Mouse (Mus musculus) C2C12 (cell line): Measurements from ENCODE around the gene Rpl3l. TPM values are rescaled to one million over a fixed set of nuclear protein-coding genes. Genes with fewer than 3 reads are reported as not detected.

Experiments used
- H3K27me3 ChIP-seq: one replicate; pipeline ENCODE4 v1.6.1; 2011; ENCODE audit not compliant: control insufficient read depth, insufficient read depth, insufficient read length
- H3K36me3 ChIP-seq: one replicate; pipeline ENCODE4 v1.6.1; 2011; ENCODE audit not compliant: control insufficient read depth, insufficient read depth
- H3K4me3 ChIP-seq: one replicate; pipeline ENCODE4 v1.5.1; 2011; ENCODE audit warnings: mild to moderate bottlenecking, control low read depth; ENCODE audit not compliant: poor library complexity, insufficient read depth, severe bottlenecking
- H3K79me2 ChIP-seq: one replicate; pipeline ENCODE4 v1.6.1; 2011; ENCODE audit not compliant: control insufficient read depth, insufficient read depth
- H3K79me3 ChIP-seq: one replicate; pipeline ENCODE4 v1.6.1; 2011; ENCODE audit warnings: low read depth, control low read depth
- H3ac ChIP-seq: one replicate; pipeline ENCODE3; 2011; ENCODE audit warnings: low read depth; ENCODE audit not compliant: control insufficient read depth, insufficient read length
- CEBPB ChIP-seq: IDR thresholded peaks from one replicate; pipeline ENCODE4 v1.6.1; 2011; ENCODE audit warnings: low read depth, mild to moderate bottlenecking, control low read depth, moderate library complexity
- CTCF ChIP-seq: IDR thresholded peaks from one replicate; pipeline ENCODE4 v1.5.1; 2011; ENCODE audit not compliant: control insufficient read depth, insufficient read depth, insufficient read length
- FOSL1 ChIP-seq: IDR thresholded peaks from one replicate; pipeline ENCODE4 v1.8.0; 2011; ENCODE audit warnings: mild to moderate bottlenecking, low read length; ENCODE audit not compliant: poor library complexity, insufficient read depth, severe bottlenecking
- MAX ChIP-seq: IDR thresholded peaks from one replicate; pipeline ENCODE4 v1.6.1; 2011; ENCODE audit warnings: mild to moderate bottlenecking, control low read depth
- MYOD1 ChIP-seq: IDR thresholded peaks from one replicate; pipeline ENCODE4 v1.6.1; 2011; ENCODE audit warnings: low read depth; ENCODE audit not compliant: control insufficient read depth, insufficient read length
- MYOG ChIP-seq: IDR thresholded peaks from one replicate; pipeline ENCODE4 v1.6.1; 2011; ENCODE audit not compliant: control insufficient read depth, insufficient read length; ENCODE audit errors: extremely low read depth
- USF1 ChIP-seq: IDR thresholded peaks from one replicate; pipeline ENCODE4 v1.6.1; 2011; ENCODE audit warnings: low read depth, mild to moderate bottlenecking, control low read depth, moderate library complexity
- polyA plus RNA-seq: library from polyadenylated mRNA; unstranded; fragments of >200 nt; fragmentation: generic; extraction: Trizol; gene quantifications from one replicate; pipeline ENCODE4 v1.2.1, GENCODE M21; 2012; ENCODE audit warnings: missing spikeins

The Rpl3l gene
- polyA plus RNA-seq, 1 experiment = 0.06 TPM

DNA sequence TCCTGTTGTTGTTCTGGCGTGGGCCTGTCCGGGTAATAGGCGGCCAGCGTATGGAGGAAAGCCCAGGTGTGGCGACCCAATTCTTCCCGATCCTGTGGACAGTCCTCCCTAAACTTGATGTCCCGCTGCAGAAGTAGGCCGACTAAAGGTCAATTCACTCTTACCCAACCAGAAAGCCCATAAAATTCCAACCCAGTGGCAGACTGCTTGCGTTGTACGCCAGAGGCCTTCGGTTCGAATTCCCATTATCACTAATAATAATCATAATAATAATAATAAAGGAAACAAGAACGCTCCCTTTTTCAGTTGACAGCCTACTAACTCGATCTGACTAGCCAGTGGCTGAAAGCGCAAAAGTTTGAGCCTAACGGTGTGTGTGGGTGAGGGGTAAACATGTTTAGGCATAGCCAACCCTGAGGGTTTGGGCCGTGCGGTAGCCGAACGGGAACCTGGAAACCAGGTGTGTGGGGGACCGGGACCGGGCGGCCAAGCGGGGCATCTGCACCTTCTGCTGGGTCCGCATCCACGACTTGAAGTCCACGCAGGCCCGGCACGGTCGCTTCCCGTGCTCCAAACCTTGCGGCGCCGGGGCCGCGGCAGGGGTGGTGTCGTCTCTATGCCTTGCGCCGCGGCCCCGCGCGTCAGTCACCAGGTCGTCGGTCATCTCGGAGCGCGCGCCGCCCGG is 32.2 kb upstream of the Rpl3l start:
- Histone ChIP-seq H3K27me3 (no peaks in the 10 kb centered on the region), H3ac (peak overlapping the region; percentile 90), H3K79me2 (peaks cover 16% of the 10 kb centered on the region), H3K4me3 (peak overlapping the region; percentile 87), H3K36me3 (peaks cover 14% of the 10 kb centered on the region), H3K79me3 (peaks cover 1% of the 10 kb centered on the region)
- TF ChIP-seq MYOD1 (no peak), MYOG (no peak), MAX (no peak), FOSL1 (no peak), CEBPB (no peak), USF1 (no peak), CTCF (no peak)

DNA sequence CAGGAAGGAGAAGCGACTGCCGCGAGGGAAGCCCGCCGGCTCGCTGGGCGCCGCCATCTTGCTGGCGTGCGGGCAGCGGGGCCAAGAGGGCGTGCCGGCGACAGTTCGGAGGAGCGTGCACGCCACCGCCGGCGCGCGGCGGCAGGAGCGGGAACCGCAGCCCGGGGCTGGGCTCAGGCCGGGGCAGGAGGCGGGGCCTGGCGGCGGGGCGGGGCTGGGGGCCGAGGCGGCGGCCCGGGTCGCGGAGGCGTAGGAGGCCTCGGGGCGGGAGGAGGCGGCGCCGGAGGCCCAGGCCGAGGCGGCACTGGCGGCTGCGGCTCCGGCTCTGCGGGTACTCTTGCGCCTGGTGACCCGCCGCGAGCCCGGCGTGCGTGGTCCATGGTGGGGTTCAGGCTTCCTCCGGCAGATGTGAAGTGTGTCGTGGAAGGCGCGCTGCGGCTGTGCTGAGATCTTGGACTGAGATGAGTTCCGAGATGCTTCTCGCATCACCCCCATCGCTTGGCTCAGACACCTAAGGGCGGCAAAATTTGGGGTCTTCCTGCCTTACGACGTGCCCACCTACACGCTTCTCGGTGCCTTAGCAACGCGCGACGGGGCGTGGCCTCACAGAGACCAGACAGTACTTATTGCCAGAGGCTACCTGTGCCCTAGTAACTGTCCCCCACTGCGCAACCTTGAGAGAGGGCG is 31.5 kb upstream of the Rpl3l start, which contains the start of the genes Gfer and Noxo1:
TSS of gene Gfer (minus strand) at position 146 of the 687 bp plus-strand sequence.
TSS of gene Noxo1 (plus strand) at position 224 of the 687 bp plus-strand sequence.
- peak; percentile 24 for TF ChIP-seq MAX
- no peak for TF ChIP-seq USF1
- TF ChIP-seq CEBPB = no peak
- peak; percentile 20 for TF ChIP-seq CTCF
- peak within 1 kb of the TSS; percentile 90 for H3ac ChIP-seq
- H3K27me3 ChIP-seq = no peaks in the 10 kb centered on the region
- peak within 1 kb of the TSS; percentile 87 for H3K4me3 ChIP-seq
- H3K79me2 ChIP-seq = peaks cover 16% of the 10 kb centered on the region
- H3K79me3 ChIP-seq = peaks cover 1% of the 10 kb centered on the region
- H3K36me3 ChIP-seq = peaks cover 18% of the 10 kb centered on the region

DNA sequence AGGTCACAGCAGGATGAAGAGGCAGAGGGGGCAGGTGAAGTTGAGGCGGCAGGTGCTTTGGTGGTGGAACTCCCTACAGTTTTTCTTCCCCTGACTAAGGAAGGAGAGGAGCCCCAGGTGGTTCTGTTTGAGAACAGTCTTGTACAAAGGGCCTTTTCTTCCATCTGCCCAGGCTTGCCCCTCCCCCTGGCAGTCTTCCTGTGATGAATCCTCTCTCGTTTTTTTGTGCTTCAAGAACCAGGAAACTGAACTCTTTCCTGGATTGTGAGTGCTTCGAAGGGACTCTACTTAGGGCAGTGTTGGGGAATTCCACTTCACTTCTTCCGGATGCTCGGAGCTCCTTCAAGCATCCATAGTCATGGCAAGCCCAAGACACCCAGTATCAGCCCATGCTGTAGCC is 29.6 kb upstream of the Rpl3l start:
- Histone ChIP-seq H3K36me3 (peaks cover 32% of the 10 kb centered on the region), H3K79me3 (peaks cover 1% of the 10 kb centered on the region), H3ac (no peak overlapping the region), H3K79me2 (peaks cover 16% of the 10 kb centered on the region), H3K4me3 (no peak overlapping the region), H3K27me3 (no peaks in the 10 kb centered on the region)
- TF ChIP-seq MYOD1 (no peak), MYOG (no peak), USF1 (no peak), CTCF (no peak), MAX (no peak), FOSL1 (no peak), CEBPB (no peak)

DNA sequence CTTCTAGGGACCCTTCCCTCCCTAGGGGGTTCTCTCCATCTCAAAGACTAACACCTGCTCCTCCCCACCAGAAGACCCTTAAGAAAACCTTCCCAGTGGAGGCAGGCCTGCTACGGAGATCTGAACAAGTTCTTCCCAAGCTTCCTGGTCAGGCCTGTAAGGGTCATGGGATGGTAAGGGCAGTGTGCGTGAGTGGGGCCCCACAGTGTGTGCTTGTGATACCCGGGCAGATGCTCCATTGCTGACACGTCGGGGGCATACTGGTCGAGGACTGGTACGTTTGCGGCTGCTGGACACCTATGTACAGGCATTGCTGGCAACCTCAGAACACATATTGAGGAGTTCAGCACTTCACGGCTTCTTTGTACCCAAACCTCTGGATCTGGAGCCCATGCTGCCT is 28.9 kb upstream of the Rpl3l start:
- no peak overlapping the region for H3ac ChIP-seq
- TF ChIP-seq FOSL1 (no peak), CTCF (no peak)
- H3K27me3 ChIP-seq = no peaks in the 10 kb centered on the region
- H3K4me3 ChIP-seq = no peak overlapping the region
- H3K79me2 ChIP-seq = peaks cover 16% of the 10 kb centered on the region
- H3K36me3 ChIP-seq = peaks cover 31% of the 10 kb centered on the region
- peaks cover 1% of the 10 kb centered on the region for H3K79me3 ChIP-seq

DNA sequence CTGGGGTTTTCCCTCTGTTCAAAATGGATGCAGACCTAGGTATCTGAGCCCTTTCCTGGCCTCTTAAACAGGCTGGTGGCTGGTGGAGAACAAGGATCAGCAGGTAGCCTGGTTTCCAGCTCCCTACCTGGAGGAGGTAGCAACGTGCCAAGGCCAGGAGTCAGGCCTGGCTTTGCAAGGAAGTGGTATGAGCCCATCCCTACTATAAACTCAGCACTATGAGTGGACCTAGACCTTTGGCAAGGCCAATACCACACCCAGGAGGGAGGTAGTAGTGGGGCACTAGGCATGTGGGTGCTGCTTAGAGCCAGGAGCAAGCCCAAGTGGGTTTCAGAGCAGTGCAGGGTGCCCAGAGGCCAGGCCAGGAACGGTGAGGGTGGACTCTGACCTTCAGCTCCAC is 28.1 kb upstream of the Rpl3l start:
- Histone ChIP-seq H3ac (no peak overlapping the region), H3K79me2 (peaks cover 13% of the 10 kb centered on the region), H3K27me3 (no peaks in the 10 kb centered on the region), H3K4me3 (no peak overlapping the region), H3K36me3 (peaks cover 38% of the 10 kb centered on the region), H3K79me3 (peaks cover under 1% of the 10 kb centered on the region)
- no peak for TF ChIP-seq FOSL1
- no peak for TF ChIP-seq MAX
- TF ChIP-seq MYOG = no peak
- no peak for TF ChIP-seq MYOD1
- TF ChIP-seq USF1 = no peak

DNA sequence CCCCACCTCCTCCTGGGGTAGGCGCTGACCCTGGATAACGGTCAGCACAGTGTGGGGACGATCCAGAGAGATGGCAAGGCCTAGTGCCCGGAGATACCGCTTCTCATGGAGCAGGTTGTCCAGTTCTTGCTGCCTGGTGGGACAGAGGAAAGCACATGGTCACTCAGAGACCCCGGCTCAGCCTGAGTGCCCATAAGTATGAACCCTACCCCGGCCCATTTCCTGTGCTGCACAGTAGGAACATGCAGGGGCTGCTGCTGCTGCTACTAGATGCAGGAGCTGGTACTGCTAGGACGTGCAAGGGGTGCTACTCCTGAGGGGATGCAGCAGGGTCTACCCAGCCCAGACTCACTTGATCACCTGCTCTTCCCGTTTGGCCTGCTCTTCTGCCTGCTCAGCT is 26.4 kb upstream of the Rpl3l start:
- no peak for TF ChIP-seq CTCF
- H3K36me3 ChIP-seq = peaks cover 49% of the 10 kb centered on the region
- H3K79me2 ChIP-seq = peaks cover 12% of the 10 kb centered on the region
- no peak overlapping the region for H3ac ChIP-seq
- peaks cover 9% of the 10 kb centered on the region for H3K79me3 ChIP-seq
- no peak overlapping the region for H3K4me3 ChIP-seq
- H3K27me3 ChIP-seq = no peaks in the 10 kb centered on the region
